Mouse (Mus musculus) ES-E14 (cell line): ENCODE results near the gene Atg4a-ps. TPM values are rescaled to one million over a fixed set of nuclear protein-coding genes. Genes with fewer than 3 reads are reported as not detected.

Source experiments
- DNase-seq: peaks from one replicate; pipeline ENCODE4 v3.0.0-alpha.2; 2013; ENCODE audit warnings: low read depth, low spot score
- H3K27ac ChIP-seq: 2 replicates; pipeline ENCODE4 v1.5.1; 2012; ENCODE audit warnings: low read depth, mild to moderate bottlenecking, low read length, moderate library complexity, mixed read lengths; ENCODE audit not compliant: poor library complexity, insufficient read depth, severe bottlenecking
- H3K36me3 ChIP-seq: 2 replicates; pipeline ENCODE4 v1.6.1; 2012; ENCODE audit warnings: mild to moderate bottlenecking, low read length, moderate library complexity, mixed read lengths; ENCODE audit not compliant: control insufficient read depth, poor library complexity, insufficient read depth, severe bottlenecking
- H3K4me1 ChIP-seq, 2 experiments: fragments of 150-350 bp in 1 of 2; sonication (generic) in 1 of 2; 2 replicates each; pipeline ENCODE4 v1.6.1; 2012; ENCODE audit warnings: low read length in 2 of 2, mild to moderate bottlenecking in 1 of 2, mixed read lengths in 1 of 2; ENCODE audit not compliant: control insufficient read depth in 2 of 2, insufficient read depth in 2 of 2, poor library complexity in 1 of 2
- H3K4me3 ChIP-seq, 2 experiments: fragments of 150-350 bp in 1 of 2; sonication (generic) in 1 of 2; 2 replicates each; pipeline ENCODE4 v1.5.1; 2012; ENCODE audit warnings: low read length in 2 of 2, low read depth in 1 of 2, mild to moderate bottlenecking in 1 of 2, mixed read lengths in 1 of 2; ENCODE audit not compliant: insufficient read depth in 1 of 2, poor library complexity in 1 of 2, severe bottlenecking in 1 of 2
- H3K9ac ChIP-seq: 2 replicates; pipeline ENCODE4 v1.6.1; 2012; ENCODE audit warnings: low read depth, mild to moderate bottlenecking, low read length, mixed read lengths; ENCODE audit not compliant: poor library complexity, insufficient read depth, severe bottlenecking
- H3K9me3 ChIP-seq: fragments of 150-350 bp; sonication (generic); 2 replicates; pipeline ENCODE4 v1.6.1; 2012; ENCODE audit warnings: low read depth, mild to moderate bottlenecking, low read length; ENCODE audit not compliant: control insufficient read depth, insufficient read depth
- CHD2 ChIP-seq: IDR thresholded peaks from 2 replicates; pipeline ENCODE4 v1.6.1; 2014; ENCODE audit warnings: mild to moderate bottlenecking, low read depth, low read length, inconsistent platforms
- HCFC1 ChIP-seq: IDR thresholded peaks from 2 replicates; pipeline ENCODE4 v1.6.1; 2012; ENCODE audit warnings: low read length, inconsistent platforms, borderline replicate concordance; ENCODE audit not compliant: insufficient read depth
- MAFK ChIP-seq: IDR thresholded peaks from 2 replicates; pipeline ENCODE4 v1.6.1; 2014; ENCODE audit warnings: mild to moderate bottlenecking, low read depth, low read length, inconsistent platforms; ENCODE audit not compliant: insufficient read depth
- ZC3H11A ChIP-seq: IDR thresholded peaks from 2 replicates; pipeline ENCODE4 v1.6.1; 2012; ENCODE audit warnings: low read depth, mild to moderate bottlenecking, inconsistent platforms, low read length, borderline replicate concordance
- ZNF384 ChIP-seq: IDR thresholded peaks from 2 replicates; pipeline ENCODE4 v1.6.1; 2012; ENCODE audit warnings: low read depth, low read length, inconsistent platforms
- in situ Hi-C, 2 experiments: fragments of 600-800 bp; cut with MboI; formaldehyde crosslinking; loops; one replicate each; pipeline ENCODE4 v1.15.1; 2025; ENCODE audit warnings: low sequenced_read_pairs in 2 of 2, inconsistent platforms in 1 of 2; ENCODE audit not compliant: unreplicated experiment in 2 of 2
- total RNA-seq: library from RNA; depleted of rRNA; stranded (reverse); fragments of 300-350 nt; gene quantifications from 2 replicates; pipeline ENCODE4 v1.2.3, GENCODE M21; 2012

The Atg4a-ps gene
- total RNA-seq, 1 experiment, result 0.18 TPM

DNA sequence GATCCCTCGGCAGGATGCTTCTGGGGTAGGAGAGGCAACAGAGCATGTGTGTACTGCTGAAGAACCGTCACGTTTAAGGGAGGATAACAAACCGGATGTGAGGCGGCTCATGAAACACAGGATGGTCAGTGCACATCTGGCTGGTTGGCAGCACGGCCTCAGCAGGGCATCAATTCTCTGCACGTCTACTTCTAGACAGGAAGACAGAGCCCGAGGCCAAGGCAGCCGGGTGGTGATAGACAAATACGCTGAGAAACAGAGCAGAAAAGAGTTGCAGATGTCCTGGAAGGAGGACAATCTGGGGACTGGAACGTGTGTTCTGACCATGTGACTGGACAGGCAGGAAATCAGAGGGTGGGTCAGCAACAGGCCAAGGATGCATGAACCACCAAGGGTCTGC, 25.8 kb downstream of the Atg4a-ps start:
- in situ Hi-C loops, result no loop called here
- Histone ChIP-seq H3K9me3 (no peaks in the 10 kb centered on the region), H3K27ac (no peak overlapping the region), H3K4me3 (no peak overlapping the region), H3K36me3 (no peaks in the 10 kb centered on the region), H3K9ac (no peak overlapping the region), H3K4me1 (no peaks in the 10 kb centered on the region)
- DNase-seq, result no peak
- TF ChIP-seq MAFK, result no peak
- TF ChIP-seq HCFC1, result no peak
- TF ChIP-seq ZNF384, result no peak
- TF ChIP-seq CHD2, result no peak
- no peak for TF ChIP-seq ZC3H11A

DNA sequence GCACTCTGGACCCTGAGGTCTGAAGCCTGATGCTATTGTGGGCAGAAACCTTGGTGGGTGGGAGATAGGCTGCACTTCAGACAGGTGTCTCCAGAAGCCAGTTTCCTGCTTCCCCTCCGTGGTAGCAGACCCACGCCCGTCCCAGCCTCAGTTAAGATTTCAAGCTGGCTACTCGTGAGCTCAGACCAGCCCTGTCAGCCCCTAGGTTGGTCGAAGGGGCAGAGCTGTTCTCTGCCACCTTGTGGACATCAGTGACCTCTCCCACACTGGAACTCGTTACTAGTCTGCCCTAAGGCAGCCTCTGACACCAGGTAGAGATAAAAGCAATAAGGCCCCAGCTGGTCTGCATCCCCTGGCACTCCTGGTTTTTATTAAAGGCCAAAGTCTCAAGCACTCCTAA, 28.9 kb downstream of the Atg4a-ps start:
- Histone ChIP-seq H3K9ac (no peak overlapping the region), H3K27ac (no peak overlapping the region), H3K4me3 (no peak overlapping the region), H3K4me1 (no peaks in the 10 kb centered on the region), H3K36me3 (no peaks in the 10 kb centered on the region), H3K9me3 (no peaks in the 10 kb centered on the region)
- DNase-seq, result no peak
- TF ChIP-seq ZNF384 (no peak), MAFK (no peak), CHD2 (no peak), HCFC1 (no peak), ZC3H11A (no peak)
- in situ Hi-C loops, result no loop called here

DNA sequence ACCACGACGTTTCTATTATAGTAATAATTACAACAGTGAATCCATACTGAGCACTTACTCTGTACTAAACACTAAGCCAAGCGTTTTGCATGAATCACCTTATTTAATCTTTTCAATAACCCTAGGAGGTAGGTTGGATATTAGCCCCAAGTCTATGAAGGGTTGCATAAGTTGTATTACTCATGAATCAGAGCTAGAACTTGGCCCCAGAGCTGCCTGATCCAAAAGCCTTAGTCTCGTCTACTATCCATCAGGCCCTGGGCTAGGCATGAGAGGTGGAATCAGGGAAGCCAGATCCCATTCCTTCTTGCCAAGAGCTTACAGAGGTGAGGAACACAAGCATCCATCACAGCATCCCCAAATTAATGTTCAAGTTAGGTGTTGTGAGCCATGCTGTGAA, 30.2 kb downstream of the Atg4a-ps start:
- H3K27ac ChIP-seq, result no peak overlapping the region
- TF ChIP-seq HCFC1 (no peak), ZC3H11A (no peak), ZNF384 (no peak), MAFK (no peak), CHD2 (no peak)
- no peak overlapping the region for H3K4me3 ChIP-seq
- in situ Hi-C loops, result no loop called here
- no peak overlapping the region for H3K9ac ChIP-seq
- no peaks in the 10 kb centered on the region for H3K36me3 ChIP-seq
- DNase-seq, result no peak
- no peaks in the 10 kb centered on the region for H3K4me1 ChIP-seq
- no peaks in the 10 kb centered on the region for H3K9me3 ChIP-seq

DNA sequence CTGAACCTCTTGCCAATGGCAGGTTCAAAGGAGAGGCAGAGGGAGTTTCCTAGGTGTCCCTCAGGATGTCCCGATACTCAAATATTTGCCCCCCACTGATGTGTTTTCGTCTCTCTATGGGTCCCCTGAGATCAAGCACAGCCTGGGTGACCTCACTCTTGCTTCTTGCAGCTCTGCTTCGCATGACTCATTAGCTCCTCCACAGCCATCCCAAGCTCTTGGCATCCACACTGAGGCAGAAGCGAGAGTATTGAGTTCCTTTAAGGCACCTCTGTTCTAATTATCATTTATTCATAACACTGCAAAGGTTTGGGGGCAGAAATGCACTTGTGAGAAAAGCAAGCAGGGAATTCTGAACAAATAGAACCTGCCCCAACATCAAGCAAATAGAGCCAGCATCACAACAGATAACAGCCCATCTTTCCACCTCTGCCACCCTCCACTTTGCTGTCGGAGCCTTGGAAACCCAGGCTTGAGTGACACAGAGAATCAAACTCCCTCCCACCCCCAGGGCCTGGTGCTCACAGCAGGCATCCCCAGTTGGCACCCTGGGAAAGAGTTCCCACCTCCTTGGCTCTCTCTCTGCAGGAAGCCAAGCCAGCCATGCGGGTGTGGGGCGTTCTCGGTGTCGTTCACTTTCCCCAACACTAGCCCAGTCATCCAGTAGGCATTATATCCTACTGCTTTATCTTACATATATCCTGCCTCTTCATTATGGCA, 33.1 kb downstream of the Atg4a-ps start:
- no peak overlapping the region for H3K9ac ChIP-seq
- in situ Hi-C loops, result no loop called here
- DNase-seq, result no peak
- H3K36me3 ChIP-seq, result no peaks in the 10 kb centered on the region
- no peaks in the 10 kb centered on the region for H3K9me3 ChIP-seq
- H3K4me1 ChIP-seq, result no peaks in the 10 kb centered on the region
- H3K27ac ChIP-seq, result no peak overlapping the region
- TF ChIP-seq ZC3H11A, result no peak
- no peak for TF ChIP-seq HCFC1
- H3K4me3 ChIP-seq, result no peak overlapping the region

DNA sequence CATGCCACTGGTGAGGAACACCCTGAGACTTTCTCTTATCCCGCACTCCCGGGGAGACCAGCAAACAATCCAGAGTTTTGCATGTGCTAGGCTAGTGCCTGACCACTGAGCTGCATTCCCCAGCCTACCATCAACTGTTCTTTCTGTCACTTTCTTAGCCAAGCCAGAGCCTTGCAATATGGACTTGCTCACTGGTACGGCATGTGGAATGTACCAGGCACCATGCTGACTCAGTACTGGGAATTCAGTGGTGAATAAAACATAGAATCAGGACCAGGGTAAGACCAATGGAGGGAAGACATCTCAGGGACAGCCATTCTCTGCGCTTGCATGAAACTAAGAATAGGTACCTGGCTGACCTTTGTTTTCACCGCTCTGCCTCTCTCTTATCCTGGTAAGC, 35.6 kb downstream of the Atg4a-ps start:
- Histone ChIP-seq H3K4me1 (no peaks in the 10 kb centered on the region), H3K27ac (no peak overlapping the region), H3K4me3 (no peak overlapping the region), H3K9ac (no peak overlapping the region), H3K36me3 (no peaks in the 10 kb centered on the region), H3K9me3 (no peaks in the 10 kb centered on the region)
- in situ Hi-C loops, result no loop called here
- no peak for TF ChIP-seq MAFK
- no peak for TF ChIP-seq HCFC1
- TF ChIP-seq ZC3H11A, result no peak
- TF ChIP-seq CHD2, result no peak
- no peak for TF ChIP-seq ZNF384
- no peak for DNase-seq
